Mouse (Mus musculus) liver, embryonic 14.5 days (tissue): ENCODE results near the gene Sh2d3c. TPM values are rescaled to one million over a fixed set of nuclear protein-coding genes. Genes with fewer than 3 reads are reported as not detected.

Source experiments
- ATAC-seq: fragments of 200-750 bp; cut with Nextera tagmentation; 2 replicates; pipeline ENCODE4 v1.8.0; 2017; ENCODE audit warnings: moderate number of reproducible peaks, mild to moderate bottlenecking, moderate library complexity; ENCODE audit not compliant: insufficient read depth
- DNase-seq, 3 experiments: peaks; one replicate each; pipeline ENCODE4 v3.0.0-alpha.2; 2012 to 2013; ENCODE audit warnings: low read depth in 3 of 3, low spot score in 3 of 3
- H3K27ac ChIP-seq: fragments of 300-500 bp; sonication (generic); 2 replicates; pipeline ENCODE4 v1.5.1; 2014; ENCODE audit warnings: moderate library complexity, mild to moderate bottlenecking, control low read depth, inconsistent platforms
- H3K27me3 ChIP-seq: fragments of 300-500 bp; sonication (generic); 2 replicates; pipeline ENCODE4 v1.6.1; 2014; ENCODE audit warnings: mild to moderate bottlenecking, low read length, moderate library complexity; ENCODE audit not compliant: control insufficient read depth, insufficient read depth
- H3K36me3 ChIP-seq: fragments of 300-500 bp; sonication (generic); replicated peaks from 2 replicates; pipeline ENCODE4 v1.6.1; 2014; ENCODE audit warnings: low read depth; ENCODE audit not compliant: control insufficient read depth, insufficient read depth
- H3K4me1 ChIP-seq, 2 experiments: fragments of 200-500 bp in 1 of 2; fragments of 300-500 bp in 1 of 2; sonication (generic) in 1 of 2; replicated peaks; 2 replicates each; pipeline ENCODE4 v1.6.1; 2012 to 2014; ENCODE audit warnings: antibody characterized with exemption in 1 of 2, inconsistent platforms in 1 of 2, low read length in 1 of 2; ENCODE audit not compliant: control insufficient read depth in 2 of 2, insufficient read depth in 2 of 2
- H3K4me2 ChIP-seq: fragments of 300-500 bp; sonication (generic); 2 replicates; pipeline ENCODE4 v1.6.1; 2014; ENCODE audit warnings: low read depth, mild to moderate bottlenecking, control low read depth, moderate library complexity
- H3K4me3 ChIP-seq, 2 experiments: fragments of 200-500 bp in 1 of 2; fragments of 300-500 bp in 1 of 2; sonication (generic) in 1 of 2; 2 replicates each; pipeline ENCODE4 v1.5.1; 2012 to 2014; ENCODE audit warnings: low read depth in 2 of 2, low read length in 2 of 2, mild to moderate bottlenecking in 2 of 2, control low read depth in 1 of 2, inconsistent platforms in 1 of 2, moderate library complexity in 1 of 2; ENCODE audit not compliant: insufficient read depth in 1 of 2
- H3K9ac ChIP-seq: fragments of 300-500 bp; sonication (generic); replicated peaks from 2 replicates; pipeline ENCODE4 v1.6.1; 2014; ENCODE audit warnings: mild to moderate bottlenecking, control low read depth, moderate library complexity
- H3K9me3 ChIP-seq: fragments of 300-500 bp; sonication (generic); 2 replicates; pipeline ENCODE4 v1.6.1; 2016; ENCODE audit warnings: low read length, mixed read lengths; ENCODE audit not compliant: control insufficient read depth
- CTCF ChIP-seq: IDR thresholded peaks from 2 replicates; pipeline ENCODE4 v1.5.1; 2016; ENCODE audit warnings: antibody characterized with exemption, low read depth, control low read depth
- EP300 ChIP-seq: IDR thresholded peaks from 2 replicates; pipeline ENCODE4 v1.6.1; 2016; ENCODE audit warnings: antibody characterized with exemption, low read depth
- WGBS: fragments of 180-500 bp; shearing (Covaris S2); extraction: QIAGEN DNeasy Blood & Tissue Kit; methylation state at CpG from one replicate; pipeline ENCODE4 v1.1.7; 2014; ENCODE audit not compliant: insufficient replicate concordance; 5-methylcytosine and 5-hydroxymethylcytosine counted together
- polyA plus RNA-seq, 2 experiments: library from polyadenylated mRNA; depleted of rRNA in 1 of 2; stranded (reverse) in 1 of 2; unstranded in 1 of 2; fragments of >200 nt; fragmentation: Nextera tagmentation in 1 of 2; extraction: Ambion mirVana in 1 of 2; gene quantifications; 2 replicates each; pipeline versions ENCODE4 v1.2.1 to v1.2.3; 2012 to 2014

Gene Sh2d3c
- polyA plus RNA-seq, 2 experiments: 3.5 to 4.7 TPM

GRCm38 (mm10) chr2:32775359-32776074 lies 54.7 kb downstream of the Sh2d3c start, which contains the start of the genes Ttc16 and Ptrh1:
TSS of gene Ttc16 (minus strand) at chr2:32775633.
TSS of gene Ptrh1 (plus strand) at chr2:32775786.
- TF ChIP-seq EP300 (no peak), CTCF (0 out of 2 replicates have a peak, but pooled peaks have one; percentile 4)
- Histone ChIP-seq H3K4me2 (peak within 1 kb of the TSS; percentile 59), H3K9ac (peak within 1 kb of the TSS; percentile 19), H3K27me3 (no peaks in the 10 kb centered on the region), H3K36me3 (no peaks in the 10 kb centered on the region), H3K4me1 (peaks cover 2 to 8% of the 10 kb centered on the region in 2 experiments; a peak in 3 of 4 replicates), H3K27ac (no peak within 1 kb of the TSS), H3K4me3 (peak within 1 kb of the TSS; percentile 70 to 72), H3K9me3 (no peaks in the 10 kb centered on the region)
- under 1% methylated on average over 46 of the region's 46 CpGs for WGBS
- ATAC-seq: peak; percentile 96
- peak; percentile 92 to 93 (median 92) for DNase-seq

GRCm38 (mm10) chr2:32776192-32776591 lies 55.3 kb downstream of the Sh2d3c start:
- Histone ChIP-seq H3K27ac (no peak overlapping the region), H3K27me3 (no peaks in the 10 kb centered on the region), H3K9ac (no peak overlapping the region; the same call in 1 of the 2 replicates), H3K9me3 (no peaks in the 10 kb centered on the region), H3K4me1 (peaks cover 2 to 8% of the 10 kb centered on the region in 2 experiments; a peak in 3 of 4 replicates), H3K4me2 (peak overlapping the region; percentile 59), H3K36me3 (no peaks in the 10 kb centered on the region), H3K4me3 (peak overlapping the region; percentile 58 to 70)
- no peak for DNase-seq
- no peak for ATAC-seq
- no peak for TF ChIP-seq EP300
- TF ChIP-seq CTCF: no peak
- 35% methylated on average over 22 of the region's 22 CpGs for WGBS

- no peak overlapping the region for H3K4me2 ChIP-seq
- H3K9ac ChIP-seq: no peak overlapping the region
- H3K9me3 ChIP-seq: no peaks in the 10 kb centered on the region
- DNase-seq: no peak
- H3K36me3 ChIP-seq: no peaks in the 10 kb centered on the region
- TF ChIP-seq CTCF (no peak), EP300 (no peak)
- WGBS: 76% methylated on average over 6 of the region's 6 CpGs
- no peaks in the 10 kb centered on the region for H3K27me3 ChIP-seq
- ATAC-seq: no peak
- no peak overlapping the region for H3K4me3 ChIP-seq
- no peak overlapping the region for H3K27ac ChIP-seq
- peaks cover 2 to 5% of the 10 kb centered on the region in 2 experiments; a peak in 3 of 4 replicates for H3K4me1 ChIP-seq
Observed at GRCm38 (mm10) chr2:32778081-32778480, 57.2 kb downstream of the Sh2d3c start.

GRCm38 (mm10) chr2:32779131-32779530 lies 58.3 kb downstream of the Sh2d3c start:
- WGBS: 30% methylated on average over 8 of the region's 8 CpGs
- Histone ChIP-seq H3K27me3 (no peaks in the 10 kb centered on the region), H3K36me3 (no peaks in the 10 kb centered on the region), H3K4me1 (peaks cover 2 to 5% of the 10 kb centered on the region in 2 experiments; a peak in 3 of 4 replicates), H3K9me3 (no peaks in the 10 kb centered on the region), H3K9ac (no peak overlapping the region), H3K4me3 (no peak overlapping the region), H3K27ac (no peak overlapping the region), H3K4me2 (no peak overlapping the region)
- peak in 1 of 3 experiments; percentile 24 for DNase-seq
- ATAC-seq: no peak
- TF ChIP-seq CTCF: peak; percentile 84
- TF ChIP-seq EP300: no peak

- no peak for ATAC-seq
- no peak for DNase-seq
- H3K4me2 ChIP-seq: no peak overlapping the region
- no peak overlapping the region for H3K27ac ChIP-seq
- peaks cover 2 to 5% of the 10 kb centered on the region in 2 experiments; a peak in 3 of 4 replicates for H3K4me1 ChIP-seq
- H3K36me3 ChIP-seq: no peaks in the 10 kb centered on the region
- H3K9me3 ChIP-seq: no peaks in the 10 kb centered on the region
- no peaks in the 10 kb centered on the region for H3K27me3 ChIP-seq
- 71% methylated on average over 6 of the region's 6 CpGs for WGBS
- H3K9ac ChIP-seq: no peak overlapping the region
- no peak overlapping the region for H3K4me3 ChIP-seq
- TF ChIP-seq CTCF (no peak), EP300 (no peak)
Observed at GRCm38 (mm10) chr2:32779714-32780113, 58.9 kb downstream of the Sh2d3c start.
